Mouse (Mus musculus) liver, embryonic 14.5 days (tissue): ENCODE results near the gene Stard3.

Source experiments
- CTCF ChIP-seq: IDR thresholded peaks from 2 replicates; pipeline ENCODE4 v1.5.1; 2016; ENCODE audit warnings: antibody characterized with exemption, low read depth, control low read depth
- EP300 ChIP-seq: IDR thresholded peaks from 2 replicates; pipeline ENCODE4 v1.6.1; 2016; ENCODE audit warnings: antibody characterized with exemption, low read depth

- TF ChIP-seq CTCF (peak; percentile 99), EP300 (no peak)
Observed at GRCm38 (mm10) chr11:98342000-98342945, 15.9 kb upstream of the Stard3 start.
